ENCODE assay signal across 20 mouse cellular contexts in genomic region chr1:78171671-78172070, GRCm38 (mm10). TPM values are rescaled to one million over a fixed set of nuclear protein-coding genes. Genes with fewer than 3 reads are reported as not detected.
A peak's percentile ranks its signal among the peaks of the same experiment; 100 is the strongest.
DNase-seq lines count a peak whose midpoint lies in the region; ATAC-seq lines count a peak whose summit lies in the region.
"Had no signal": no experiment of that assay in that cellular context is flagged by ENCODE, and none has a peak within 500 bp of the region (broad histone marks: within the 10 kb centered on the region; RNA-seq: fewer than 3 reads in every experiment).

No protein-coding gene starts in this region.

- no peak for ATAC-seq in hindbrain, embryonic 11.5 days (ENCODE audit: low FRiP score)
- no peak for ATAC-seq in midbrain, embryonic 11.5 days (ENCODE audit: low FRiP score)

- H3K9ac ChIP-seq in hindbrain, embryonic 11.5 days (ENCODE audit: low read depth, low read length) = no peak overlapping the region
- no peak overlapping the region; the same call in 1 of the 2 replicates for H3K9ac ChIP-seq in midbrain, embryonic 11.5 days (ENCODE audit: low read length)
- H3K9ac ChIP-seq: lung, embryonic 14.5 days had no signal

- H3K4me2 ChIP-seq in hindbrain, embryonic 11.5 days (replicated peaks; ENCODE audit: low read depth, low read length) = no peak overlapping the region
- H3K4me2 ChIP-seq in midbrain, embryonic 11.5 days = peak overlapping the region; percentile 28
- H3K4me2 ChIP-seq: heart, embryonic 11.5 days; liver, embryonic 11.5 days; lung, embryonic 14.5 days had no signal

- no peaks in the 10 kb centered on the region for H3K4me1 ChIP-seq in heart, embryonic 10.5 days
- peaks cover 3% of the 10 kb centered on the region for H3K4me1 ChIP-seq in hindbrain, embryonic 11.5 days (replicated peaks; ENCODE audit: control insufficient read depth, insufficient read depth, low read length)
- H3K4me1 ChIP-seq in midbrain, embryonic 11.5 days (ENCODE audit: control insufficient read depth, insufficient read depth, low read length) = peaks cover 58% of the 10 kb centered on the region

- H3K36me3 ChIP-seq in heart, embryonic 10.5 days = no peaks in the 10 kb centered on the region
- H3K36me3 ChIP-seq in hindbrain, embryonic 11.5 days (ENCODE audit: control insufficient read depth, insufficient read depth, low read length) = no peaks in the 10 kb centered on the region
- no peaks in the 10 kb centered on the region for H3K36me3 ChIP-seq in midbrain, embryonic 11.5 days (ENCODE audit: control insufficient read depth, insufficient read depth, low read length)

- H3K9me3 ChIP-seq in heart, embryonic 10.5 days = no peaks in the 10 kb centered on the region
- no peaks in the 10 kb centered on the region for H3K9me3 ChIP-seq in hindbrain, embryonic 11.5 days (ENCODE audit: control insufficient read depth, low read length)
- H3K9me3 ChIP-seq in midbrain, embryonic 11.5 days (ENCODE audit: control insufficient read depth, low read length) = no peaks in the 10 kb centered on the region

- intact Hi-C loops in left cerebral cortex, postnatal 10 days (cut with DNase I) = no loop called here

- no peak overlapping the region for H3K4me3 ChIP-seq in heart, embryonic 10.5 days
- H3K4me3 ChIP-seq in hindbrain, embryonic 11.5 days (ENCODE audit: low read depth, low read length) = no peak overlapping the region
- no peak overlapping the region for H3K4me3 ChIP-seq in midbrain, embryonic 11.5 days (ENCODE audit: low read depth, low read length)

- peak; percentile 16 for DNase-seq in heart, adult 11 months
- DNase-seq in heart, embryonic 10.5 days (ENCODE audit: low spot score) = no peak
- DNase-seq in hindbrain, embryonic 11.5 days (ENCODE audit: low spot score) = peak; percentile 44
- no peak for DNase-seq in midbrain, embryonic 11.5 days (ENCODE audit: low spot score, missing footprints)
- peak; percentile 45 for DNase-seq in retina, embryonic 14.5 days (ENCODE audit: low spot score)
- DNase-seq in right cerebral cortex, adult 2 months (ENCODE audit: low spot score in 2 of 2) = no peak
- no peak for DNase-seq in left cerebral cortex, postnatal 10 days (ENCODE audit: extremely low spot score in 1 of 2, low spot score in 2 of 2)
- DNase-seq: adrenal gland, postnatal 10 days; cerebellum, postnatal 14 days; gastrocnemius, postnatal 25 days; heart, postnatal 36 days; kidney, adult 2 months; kidney, postnatal 4 days; lung, embryonic 14.5 days had no signal

- H3K27ac ChIP-seq in heart, embryonic 10.5 days = no peak overlapping the region
- H3K27ac ChIP-seq in hindbrain, embryonic 11.5 days (ENCODE audit: low read depth, low read length) = 0 out of 2 replicates have a peak overlapping the region, but pooled peaks have one; percentile 43
- H3K27ac ChIP-seq in midbrain, embryonic 11.5 days (ENCODE audit: low read depth, low read length) = 0 out of 2 replicates have a peak overlapping the region, but pooled peaks have one; percentile 13
- H3K27ac ChIP-seq: macrophage had no signal

- peaks cover 65% of the 10 kb centered on the region for H3K27me3 ChIP-seq in heart, embryonic 10.5 days (ENCODE audit: insufficient read depth, poor library complexity, severe bottlenecking)
- H3K27me3 ChIP-seq in hindbrain, embryonic 11.5 days (ENCODE audit: control insufficient read depth, insufficient read depth, low read length) = peaks cover 19% of the 10 kb centered on the region
- peaks cover 59% of the 10 kb centered on the region for H3K27me3 ChIP-seq in midbrain, embryonic 11.5 days (ENCODE audit: control insufficient read depth, insufficient read depth, low read length)

- WGBS in heart, embryonic 10.5 days = 62% methylated on average over 1 of the region's 1 CpGs
- 9% methylated on average over 1 of the region's 1 CpGs for WGBS in hindbrain, embryonic 11.5 days
- WGBS in midbrain, embryonic 11.5 days = 8% methylated on average over 1 of the region's 1 CpGs

RNA-seq across cellular contexts. Expression of gene Pax3, which starts 25.3 kb away (rescaled TPM):
- 0.28 and 1.9 TPM in 2 replicates for polyA plus RNA-seq in heart, embryonic 10.5 days (2016; fragmentation: Nextera tagmentation; extraction: Ambion mirVana)
- polyA plus RNA-seq in hindbrain, embryonic 11.5 days (2014; fragmentation: Nextera tagmentation; extraction: Ambion mirVana) = 48.3 and 49.2 TPM in 2 replicates
- 38.1 and 41.5 TPM in 2 replicates for polyA plus RNA-seq in midbrain, embryonic 11.5 days (2014; fragmentation: Nextera tagmentation; extraction: Ambion mirVana)
- not detected for total RNA-seq in left cerebral cortex, postnatal 10 days (2021)
- total RNA-seq: heart, postnatal 36 days; layer of hippocampus, postnatal 25 days; left cerebral cortex, postnatal 36 days; MEL had no signal
- polyA plus RNA-seq: lung, embryonic 14.5 days; macrophage had no signal

Comparison
In these comparisons a context has a peak if more than half of its experiments do, and no peak if none do; other contexts are left out.
1. DNase-seq: peak in heart, adult 11 months (single experiment), hindbrain, embryonic 11.5 days (single experiment) and retina, embryonic 14.5 days (single experiment); none in heart, embryonic 10.5 days (single experiment), midbrain, embryonic 11.5 days (single experiment), right cerebral cortex, adult 2 months (0 of 2) and left cerebral cortex, postnatal 10 days (0 of 2).
2. RNA of gene Pax3, which starts 25.3 kb away (polyA plus RNA-seq): 48.3 to 49.2 TPM in hindbrain, embryonic 11.5 days and 38.1 to 41.5 TPM in midbrain, embryonic 11.5 days; 0.28 to 1.9 TPM in heart, embryonic 10.5 days; every median in the first group is over 10 times any median in the second.